ENCODE assay signal across 24 mouse cellular contexts in genomic region chr10:63239848-63240247, GRCm38 (mm10). TPM values are rescaled to one million over a fixed set of nuclear protein-coding genes. Genes with fewer than 3 reads are reported as not detected.
DNase-seq lines count a peak whose midpoint lies in the region; TF ChIP-seq lines count a peak whose summit lies in the region.
"Had no signal": no experiment of that assay in that cellular context is flagged by ENCODE, and none has a peak within 500 bp of the region (broad histone marks: within the 10 kb centered on the region; RNA-seq: fewer than 3 reads in every experiment).

No protein-coding gene starts in this region.

- no peak for TF ChIP-seq RAD21 in CH12.LX (IDR thresholded peaks at IDR 0.05; ENCODE audit: low read depth, low read length)

- dilution Hi-C loops in CH12.LX (cut with MboI; ENCODE audit: extremely low pct_ligation_motif_present, extremely low pct_unique_long_range_greater_than_20kb, low sequenced_read_pairs): no loop called here

- TF ChIP-seq EP300 in CH12.LX (IDR thresholded peaks at IDR 0.05; ENCODE audit: low read length): peak; percentile 91

- no peaks in the 10 kb centered on the region for H3K36me3 ChIP-seq in spleen, adult 2 months (ENCODE audit: control insufficient read depth, insufficient read depth, low read length)
- no peaks in the 10 kb centered on the region for H3K36me3 ChIP-seq in CH12.LX (replicated peaks in 1 of 2; ENCODE audit: control insufficient read depth in 1 of 2, insufficient read depth in 1 of 2, low read length in 1 of 2)
- H3K36me3 ChIP-seq in limb, embryonic 10.5 days: no peaks in the 10 kb centered on the region
- H3K36me3 ChIP-seq: embryonic facial prominence, embryonic 13.5 days; embryonic facial prominence, embryonic 15.5 days; forebrain, embryonic 10.5 days; forebrain, embryonic 12.5 days had no signal

- 0 out of 2 replicates have a peak overlapping the region, but pooled peaks have one; percentile 34 for H3K9ac ChIP-seq in CH12.LX (ENCODE audit: insufficient read depth, low read depth)
- H3K9ac ChIP-seq: embryonic facial prominence, embryonic 13.5 days; embryonic facial prominence, embryonic 15.5 days; forebrain, embryonic 12.5 days had no signal

- H3K4me3 ChIP-seq in spleen, adult 2 months (ENCODE audit: extremely low read depth, insufficient read depth, insufficient read length): no peak overlapping the region
- H3K4me3 ChIP-seq in CH12.LX (replicated peaks in 1 of 3; ENCODE audit: low read depth in 2 of 3, low read length in 2 of 3, poor library complexity in 1 of 3): no peak overlapping the region
- H3K4me3 ChIP-seq in limb, embryonic 10.5 days: no peak overlapping the region
- H3K4me3 ChIP-seq: embryonic facial prominence, embryonic 13.5 days; embryonic facial prominence, embryonic 15.5 days; erythroblast, embryonic 14.5 days; forebrain, embryonic 10.5 days; forebrain, embryonic 12.5 days had no signal

- no peak for TF ChIP-seq POLR2A in spleen, adult 2 months (IDR thresholded peaks at IDR 0.05; ENCODE audit: low read depth, low read length)
- no peak for TF ChIP-seq POLR2A in CH12.LX (IDR thresholded peaks at IDR 0.05; ENCODE audit: low read depth, low read length)

- in situ Hi-C loops in CH12.LX (cut with MboI; ENCODE audit: low pct_ligation_motif_present, low pct_unique_long_range_greater_than_20kb, low sequenced_read_pairs): loop anchor here (10.0 kb wide), 1 partner anchor 65 kb away; no protein-coding TSS in a partner anchor

- WGBS in spleen, adult 2 months: 80% methylated on average over 2 of the region's 2 CpGs
- WGBS in limb, embryonic 10.5 days: 87% methylated on average over 2 of the region's 2 CpGs

- DNase-seq in spleen, adult 2 months (ENCODE audit: low read depth in 1 of 2, low spot score in 2 of 2): no peak
- no peak for DNase-seq in spleen, postnatal 14 days (ENCODE audit: low spot score in 2 of 2)
- DNase-seq in CH12.LX (ENCODE audit: extremely low read depth): no peak
- DNase-seq in testis, postnatal 14 days (ENCODE audit: low spot score): no peak
- no peak for DNase-seq in limb, embryonic 10.5 days (ENCODE audit: low spot score)
- DNase-seq: adrenal gland, adult 2 months; adrenal gland, postnatal 10 days; adrenal gland, postnatal 25 days; B cell, adult 2 months; cerebellum, adult 11 months; cerebellum, adult 18-20 months; cerebellum, adult 8-10 months; cerebellum, adult 9-11 months; cerebellum, postnatal 14 days; cerebellum, postnatal 36 days; embryo, embryonic 11 days had no signal

- peak overlapping the region; percentile 3; the same call in 1 of the 2 replicates for H3K4me2 ChIP-seq in CH12.LX (ENCODE audit: insufficient read depth, low read depth, poor library complexity, severe bottlenecking)
- H3K4me2 ChIP-seq: embryonic facial prominence, embryonic 13.5 days; embryonic facial prominence, embryonic 15.5 days; forebrain, embryonic 12.5 days had no signal

- no peaks in the 10 kb centered on the region for H3K27me3 ChIP-seq in spleen, adult 2 months (ENCODE audit: control insufficient read depth, insufficient read depth, low read length)
- no peaks in the 10 kb centered on the region for H3K27me3 ChIP-seq in CH12.LX (replicated peaks)
- H3K27me3 ChIP-seq in limb, embryonic 10.5 days (ENCODE audit: low read depth, poor library complexity, severe bottlenecking): no peaks in the 10 kb centered on the region
- H3K27me3 ChIP-seq: embryonic facial prominence, embryonic 13.5 days; embryonic facial prominence, embryonic 15.5 days; forebrain, embryonic 12.5 days had no signal

- H3K9me3 ChIP-seq in CH12.LX (replicated peaks; ENCODE audit: low read length): peaks cover 13% of the 10 kb centered on the region
- no peaks in the 10 kb centered on the region for H3K9me3 ChIP-seq in limb, embryonic 10.5 days (replicated peaks)
- H3K9me3 ChIP-seq: embryonic facial prominence, embryonic 13.5 days; embryonic facial prominence, embryonic 15.5 days; forebrain, embryonic 10.5 days; forebrain, embryonic 12.5 days had no signal

- no peak for TF ChIP-seq CTCF in spleen, adult 2 months (IDR thresholded peaks at IDR 0.05; ENCODE audit: extremely low read depth, insufficient read depth, insufficient read length, insufficient replicate concordance)
- TF ChIP-seq CTCF in CH12.LX (conservative IDR thresholded peaks at IDR 0.05 in 1 of 2, IDR thresholded peaks at IDR 0.05 in 1 of 2; ENCODE audit: low read depth in 2 of 2, low read length in 2 of 2): no peak

- H3K27ac ChIP-seq in spleen, adult 2 months (ENCODE audit: insufficient read depth, low read length): peak overlapping the region; percentile 70; the same call in 1 of the 2 replicates
- H3K27ac ChIP-seq in CH12.LX (ENCODE audit: insufficient read depth, low read depth): peak overlapping the region; percentile 80; the same call in 1 of the 2 replicates
- H3K27ac ChIP-seq in limb, embryonic 10.5 days: no peak overlapping the region
- H3K27ac ChIP-seq: embryonic facial prominence, embryonic 13.5 days; embryonic facial prominence, embryonic 15.5 days; forebrain, embryonic 10.5 days; forebrain, embryonic 12.5 days had no signal

- peaks cover 14% of the 10 kb centered on the region for H3K79me2 ChIP-seq in CH12.LX (replicated peaks; ENCODE audit: control insufficient read depth, extremely low read depth, insufficient read depth, poor library complexity, severe bottlenecking)

- peaks cover 20% of the 10 kb centered on the region for H3K4me1 ChIP-seq in spleen, adult 2 months (ENCODE audit: control insufficient read depth, insufficient read depth, insufficient read length)
- peaks cover 16 to 34% of the 10 kb centered on the region in 2 experiments for H3K4me1 ChIP-seq in CH12.LX (ENCODE audit: control insufficient read depth in 1 of 2, insufficient read depth in 2 of 2)
- peaks cover 8% of the 10 kb centered on the region for H3K4me1 ChIP-seq in limb, embryonic 10.5 days

TF ChIP-seq in CH12.LX, 34 proteins besides CTCF, POLR2A, EP300 and RAD21:
- TF ChIP-seq JUND (conservative IDR thresholded peaks at IDR 0.05; ENCODE audit: low read depth, low read length) (0 out of 2 replicates have a peak, but pooled peaks have one; percentile 28), RCOR1 (conservative IDR thresholded peaks at IDR 0.05; ENCODE audit: low read depth, low read length) (0 out of 2 replicates have a peak, but pooled peaks have one; percentile 47), IRF4 (IDR thresholded peaks at IDR 0.05; ENCODE audit: low read depth, low read length) (peak; percentile 91), GABPA (IDR thresholded peaks at IDR 0.05; ENCODE audit: insufficient replicate concordance, low read depth, low read length) (no peak)
TF ChIP-seq in CH12.LX: peak in this region for 3.

RNA-seq across cellular contexts. Expression of gene Herc4, which starts 3.8 kb away (rescaled TPM):
- 18.9 and 19.2 TPM in 2 replicates for polyA plus RNA-seq in spleen, adult 2 months (2012; rRNA removed)
- 36.6 TPM in 2 replicates for total RNA-seq in CH12.LX (2012; rRNA removed)
- total RNA-seq in CH12.LX (2014; rRNA removed): 96.1 and 101 TPM in 2 replicates
- 56.2 and 68.1 TPM in 2 replicates for polyA plus RNA-seq in CH12.LX (2012; ENCODE audit: insufficient read length, low read depth)
- 44.3 and 48.6 TPM in 2 replicates for polyA plus RNA-seq in limb, embryonic 10.5 days (2016; fragmentation: Nextera tagmentation; extraction: Ambion mirVana)

RNA-seq across cellular contexts. Expression of gene Mypn, which starts 36.1 kb away (rescaled TPM):
- polyA plus RNA-seq in spleen, adult 2 months (2012; rRNA removed): 0.01 TPM in 1 of 2 replicates, not detected in the other
- total RNA-seq in CH12.LX (2012; rRNA removed) (0.08 and 0.17 TPM in 2 replicates), CH12.LX (2014; rRNA removed) (0.39 and 0.47 TPM in 2 replicates)
- polyA plus RNA-seq in CH12.LX (2012; ENCODE audit: insufficient read length, low read depth): 0.46 and 0.81 TPM in 2 replicates
- polyA plus RNA-seq in limb, embryonic 10.5 days (2016; fragmentation: Nextera tagmentation; extraction: Ambion mirVana): 0.19 and 0.25 TPM in 2 replicates
- total RNA-seq: common myeloid progenitor, adult 5-6 weeks; MEL had no signal
- polyA plus RNA-seq: CD4-positive, CD25-positive, alpha-beta regulatory T cell, adult 4 months; erythroblast, embryonic 14.5 days; forebrain, embryonic 12.5 days had no signal
